Mouse (Mus musculus) mammary gland, adult 2 months (tissue): Measurements from ENCODE around the gene Zfp772. TPM values are rescaled to one million over a fixed set of nuclear protein-coding genes. Genes with fewer than 3 reads are reported as not detected.

ENCODE experiments used
- polyA plus RNA-seq: library from polyadenylated mRNA; depleted of rRNA; stranded (reverse); fragments of >200 nt; gene quantifications from 2 replicates; pipeline ENCODE4 v1.2.3, GENCODE M21; 2012; ENCODE audit warnings: low replicate concordance; rRNA removed

Zfp772 gene
- 0.74 and 2.7 TPM in 2 replicates for polyA plus RNA-seq

DNA sequence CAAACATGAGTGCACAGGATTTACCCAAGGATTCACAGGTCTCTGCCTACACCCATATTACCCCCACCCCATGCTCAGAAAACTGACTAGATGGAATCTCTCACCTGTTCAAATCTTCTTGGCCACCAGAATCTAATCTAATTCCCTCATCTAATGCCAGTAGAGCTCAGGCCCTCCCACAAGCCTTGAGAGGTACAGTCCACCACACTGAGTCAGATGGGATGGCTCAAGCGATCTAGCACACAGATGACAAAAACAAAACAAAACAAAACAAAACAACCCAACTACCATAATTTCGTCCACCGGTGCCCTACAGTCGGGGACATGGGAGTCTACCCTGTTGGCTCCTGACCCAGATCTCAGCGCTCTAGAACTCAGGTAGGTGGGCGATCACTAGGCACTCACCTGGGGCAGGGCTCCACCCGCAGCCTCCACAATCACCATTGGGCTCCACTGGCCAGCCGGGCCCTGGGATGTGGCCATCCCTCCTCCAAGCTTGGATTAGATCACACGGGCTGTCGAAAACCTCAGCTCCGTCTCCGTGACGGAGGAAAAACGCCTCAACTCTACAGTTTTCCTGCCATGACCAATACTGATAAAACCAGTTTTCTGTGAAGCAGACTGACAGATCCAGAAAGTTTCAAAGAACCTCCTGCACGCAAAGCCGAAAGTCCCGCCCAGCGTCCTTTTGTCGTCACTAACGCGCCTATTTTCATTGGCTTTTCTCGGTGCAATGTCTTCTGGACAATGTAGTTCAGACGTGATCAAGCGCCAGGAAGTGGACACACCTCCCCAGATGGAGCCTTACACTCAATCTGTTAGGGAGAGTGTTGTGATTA is at the start of gene Zfp772:
TSS of gene Zfp772 (minus strand) at position 686 of the 839 bp plus-strand sequence.

DNA sequence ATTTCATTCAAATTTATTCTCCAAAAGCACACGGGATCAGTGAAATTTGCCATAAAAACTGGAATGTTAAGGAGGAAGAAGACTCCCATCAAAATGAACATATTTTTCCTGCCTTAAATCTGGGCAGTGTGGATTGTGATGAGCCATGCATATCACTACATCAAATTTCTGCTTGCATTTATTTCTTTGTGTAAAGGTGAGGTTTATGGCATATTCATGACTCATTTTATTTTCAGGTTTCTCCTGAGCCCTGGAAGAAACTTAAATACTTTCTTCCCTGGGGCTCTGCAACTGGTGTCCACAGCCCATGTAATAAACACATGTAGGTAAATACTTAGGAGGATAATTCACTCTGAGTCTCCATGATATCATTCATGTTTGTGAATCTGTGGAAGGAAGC is 37.4 kb upstream of the Zfp772 start, which contains the start of gene Vmn2r29:
TSS of gene Vmn2r29 (minus strand) at position 101 of the 400 bp plus-strand sequence.

DNA sequence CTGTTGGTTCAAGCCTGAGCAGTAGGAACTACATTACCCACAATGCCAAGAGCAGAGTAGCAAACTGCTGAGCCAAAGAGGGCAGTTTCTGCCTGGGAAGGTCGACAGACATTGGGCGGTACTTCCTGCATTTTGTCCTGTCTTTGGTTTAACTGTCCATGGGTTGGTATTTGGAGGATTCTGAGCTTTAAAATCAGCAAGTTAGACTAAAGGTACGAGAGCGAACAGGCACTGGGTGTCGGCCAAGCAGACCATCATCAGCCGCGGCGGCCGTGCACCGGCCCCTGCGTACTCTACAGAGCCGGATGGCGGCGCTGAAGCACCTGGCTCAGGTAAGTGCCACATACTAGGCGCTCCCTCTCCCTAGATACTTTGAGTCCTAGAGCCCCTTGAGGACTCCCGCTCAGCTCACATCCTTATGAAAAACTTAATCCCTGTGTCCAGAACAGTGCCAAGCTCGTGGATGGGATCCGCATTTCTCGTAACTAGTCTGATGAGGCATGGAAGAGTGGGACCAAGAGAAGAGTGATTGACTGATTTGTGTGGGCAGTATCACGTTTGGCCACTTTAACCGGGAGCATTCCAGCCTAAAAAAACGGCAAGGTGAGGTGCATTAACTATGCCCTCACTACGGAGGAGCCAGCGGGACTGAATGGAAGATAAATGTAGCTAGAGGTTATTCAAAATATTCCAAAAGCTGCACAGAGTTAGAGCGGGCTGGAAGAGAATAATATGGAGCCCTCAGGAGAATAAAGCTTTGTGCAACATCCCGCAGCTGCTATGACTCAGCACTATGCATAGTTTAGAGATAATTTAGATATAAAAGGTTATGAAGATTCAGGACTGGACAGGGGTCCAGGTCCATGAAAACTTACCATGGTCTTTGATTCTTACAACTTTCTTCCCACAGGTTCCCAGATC is 38.3 kb downstream of the Zfp772 start, which contains the start of gene Zfp418:
TSS of gene Zfp418 (plus strand) at position 104 of the 921 bp plus-strand sequence.

Other genes with a start within 250 kb of the Zfp772 start
- gene Aurkc, start 214.7 kb downstream of the Zfp772 start, polyA plus RNA-seq, result not detected in 2 replicates
- 5.3 and 9.4 TPM in 2 replicates for gene Zfp954, start 88.5 kb downstream of the Zfp772 start, polyA plus RNA-seq
- gene Zfp773, start 73.2 kb downstream of the Zfp772 start, polyA plus RNA-seq, result 0.20 and 0.37 TPM in 2 replicates
- 0.43 and 1.1 TPM in 2 replicates for gene Zfp418, start 38.7 kb downstream of the Zfp772 start, polyA plus RNA-seq
- 0.19 and 0.22 TPM in 2 replicates for gene Vmn2r29, start 37.3 kb upstream of the Zfp772 start, polyA plus RNA-seq
- 2.2 and 2.3 TPM in 2 replicates for gene Gm45844, start 68.3 kb upstream of the Zfp772 start, polyA plus RNA-seq
- 24.0 and 31.3 TPM in 2 replicates for gene Clcn4, start 90.9 kb upstream of the Zfp772 start, polyA plus RNA-seq
- not detected in 2 replicates for gene Vmn2r30, start 127.6 kb upstream of the Zfp772 start, polyA plus RNA-seq
- not detected in 2 replicates for gene Gm45783, start 164.6 kb upstream of the Zfp772 start, polyA plus RNA-seq
- not detected in 2 replicates for gene Vmn2r31, start 189.7 kb upstream of the Zfp772 start, polyA plus RNA-seq